Mouse (Mus musculus): ENCODE measurements at regions not wholly inside any gene's neighbourhood (a gene's known extent, or its start where the extent isn't known, plus 50 kb on each side); places are given as distances from the start of the nearest gene placed in this dataset.

DNA sequence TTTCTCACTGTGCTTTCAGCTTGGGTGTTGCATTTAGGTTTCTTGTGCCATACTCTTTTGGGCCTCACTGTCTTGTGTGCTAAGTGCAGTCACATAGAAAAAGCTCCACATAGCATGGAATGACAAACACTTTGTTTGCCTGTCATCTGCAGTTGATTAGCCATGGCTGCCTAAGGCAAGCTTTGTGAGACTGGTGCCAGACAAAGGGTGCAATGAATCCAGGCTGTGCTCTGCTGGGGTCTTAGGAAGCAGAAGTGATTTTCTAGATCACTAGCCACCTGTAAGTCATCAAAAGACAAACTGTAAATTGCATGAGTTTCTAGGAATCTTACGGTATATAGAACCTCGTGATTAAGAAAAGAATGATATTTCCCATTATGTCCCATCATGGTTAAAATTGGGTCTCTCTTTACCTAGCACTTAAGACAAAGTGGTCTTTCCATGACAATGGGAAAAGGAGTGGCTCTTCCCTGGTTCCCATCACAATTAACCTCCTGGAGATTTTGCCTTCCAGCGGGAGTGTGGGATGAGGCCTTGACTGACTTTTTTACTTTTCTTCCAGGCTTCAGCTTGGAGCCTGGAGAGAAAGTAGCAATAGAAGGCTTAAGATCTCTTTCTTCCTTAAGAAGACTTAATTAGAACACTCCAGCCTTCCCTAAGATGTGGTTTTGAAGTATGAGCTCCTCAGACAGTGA lies 144.2 kb upstream of the Ntf3 start:
- TF ChIP-seq CTCF (IDR thresholded peaks at IDR 0.05; ENCODE audit: low read depth) (no peak), EP300 (IDR thresholded peaks at IDR 0.05; ENCODE audit: low read depth) (no peak)

All from liver, embryonic 14.5 days (tissue).